Mouse (Mus musculus) megakaryocyte, embryonic 14.5 days (primary cell): ENCODE results near the gene Nkain2. TPM values are rescaled to one million over a fixed set of nuclear protein-coding genes. Genes with fewer than 3 reads are reported as not detected.

Source experiments
- H3K27me3 ChIP-seq: replicated peaks from 2 replicates; pipeline ENCODE3; 2012; ENCODE audit warnings: inconsistent platforms
- H3K36me3 ChIP-seq: replicated peaks from 2 replicates; pipeline ENCODE3; 2012; ENCODE audit warnings: low read length, inconsistent platforms, mixed read lengths
- H3K4me1 ChIP-seq: 2 replicates; pipeline ENCODE4 v1.6.1; 2012; ENCODE audit warnings: inconsistent platforms
- H3K4me3 ChIP-seq: replicated peaks from 2 replicates; pipeline ENCODE3; 2012; ENCODE audit warnings: moderate library complexity, mild to moderate bottlenecking, inconsistent platforms
- H3K9me3 ChIP-seq: 2 replicates; pipeline ENCODE4 v1.6.1; 2012; ENCODE audit warnings: inconsistent platforms
- FLI1 ChIP-seq: IDR thresholded peaks from 2 replicates; pipeline ENCODE4 v1.6.1; 2012; ENCODE audit warnings: low read length, inconsistent platforms, mixed read lengths
- GATA1 ChIP-seq: IDR thresholded peaks from 3 replicates; pipeline ENCODE4 v1.6.1; 2012; ENCODE audit warnings: mixed read lengths, low read length, inconsistent platforms, borderline replicate concordance
- polyA plus RNA-seq: library from polyadenylated mRNA; stranded (reverse); fragments of >175 nt; gene quantifications from 2 replicates; pipeline ENCODE4 v1.2.3, GENCODE M21; 2012; ENCODE audit warnings: low replicate concordance; ENCODE audit not compliant: insufficient read depth

Nkain2 gene
- polyA plus RNA-seq, 1 experiment: not detected

GRCm38 (mm10) chr10:31812543-31812942 lies 1077.7 kb downstream of the Nkain2 start:
- no peaks in the 10 kb centered on the region for H3K4me1 ChIP-seq
- no peaks in the 10 kb centered on the region for H3K36me3 ChIP-seq
- TF ChIP-seq GATA1 (no peak), FLI1 (no peak)
- H3K9me3 ChIP-seq: no peaks in the 10 kb centered on the region
- no peak overlapping the region for H3K4me3 ChIP-seq
- H3K27me3 ChIP-seq: no peaks in the 10 kb centered on the region

GRCm38 (mm10) chr10:31742443-31743057 lies 1147.7 kb downstream of the Nkain2 start:
- TF ChIP-seq GATA1 (no peak), FLI1 (no peak)
- Histone ChIP-seq H3K4me3 (no peak overlapping the region), H3K4me1 (no peaks in the 10 kb centered on the region), H3K36me3 (no peaks in the 10 kb centered on the region), H3K9me3 (no peaks in the 10 kb centered on the region), H3K27me3 (no peaks in the 10 kb centered on the region)

- TF ChIP-seq FLI1 (no peak), GATA1 (no peak)
Measured at GRCm38 (mm10) chr10:31728036-31728435, 1162.2 kb downstream of the Nkain2 start.

GRCm38 (mm10) chr10:31647270-31647669 lies 1243.0 kb downstream of the Nkain2 start:
- no peaks in the 10 kb centered on the region for H3K4me1 ChIP-seq
- H3K36me3 ChIP-seq: no peaks in the 10 kb centered on the region
- H3K4me3 ChIP-seq: no peak overlapping the region
- H3K9me3 ChIP-seq: no peaks in the 10 kb centered on the region
- H3K27me3 ChIP-seq: no peaks in the 10 kb centered on the region
- TF ChIP-seq GATA1 (no peak), FLI1 (no peak)

More at GRCm38 (mm10) chr10:31728036-31728435, 1162.2 kb downstream of the Nkain2 start:
- Histone ChIP-seq H3K4me1 (no peaks in the 10 kb centered on the region), H3K36me3 (no peaks in the 10 kb centered on the region), H3K4me3 (no peak overlapping the region), H3K9me3 (peaks cover 8% of the 10 kb centered on the region; the same call in 1 of the 2 replicates), H3K27me3 (no peaks in the 10 kb centered on the region)

- H3K36me3 ChIP-seq: no peaks in the 10 kb centered on the region
- TF ChIP-seq FLI1 (no peak), GATA1 (no peak)
- no peak overlapping the region for H3K4me3 ChIP-seq
- H3K4me1 ChIP-seq: no peaks in the 10 kb centered on the region
- no peaks in the 10 kb centered on the region for H3K9me3 ChIP-seq
- H3K27me3 ChIP-seq: no peaks in the 10 kb centered on the region
Measured at GRCm38 (mm10) chr10:31646083-31646482, 1244.2 kb downstream of the Nkain2 start.

Other genes starting within 250 kb of the Nkain2 start
- gene Trdn, start 190.1 kb upstream of the Nkain2 start, polyA plus RNA-seq: not detected in 2 replicates